In genomic region chr19:33252226-33252625, GRCm38 (mm10) we compare ENCODE assay signal across 19 mouse cellular contexts.
DNase-seq lines count a peak whose midpoint lies in the region; ATAC-seq and TF ChIP-seq lines count a peak whose summit lies in the region.
"Had no signal": no experiment of that assay in that cellular context is flagged by ENCODE, and none has a peak within 500 bp of the region (broad histone marks: within the 10 kb centered on the region; RNA-seq: fewer than 3 reads in every experiment).

No protein-coding gene starts in this region.

- no peak overlapping the region for H3K9ac ChIP-seq in stomach, postnatal 0 days (ENCODE audit: low read length)
- H3K9ac ChIP-seq: embryonic facial prominence, embryonic 13.5 days; neural tube, embryonic 13.5 days had no signal

- no peak overlapping the region for H3K4me3 ChIP-seq in left cerebral cortex, adult 2 months
- H3K4me3 ChIP-seq in stomach, postnatal 0 days (ENCODE audit: low read depth, low read length): no peak overlapping the region
- H3K4me3 ChIP-seq: embryonic facial prominence, embryonic 13.5 days; midbrain, embryonic 10.5 days; neural tube, embryonic 13.5 days had no signal

- ATAC-seq in stomach, postnatal 0 days (ENCODE audit: low FRiP score, low TSS enrichment): no peak
- ATAC-seq: activated CD4-positive, CD25-positive, alpha-beta regulatory T cell, adult 4 months; Patski had no signal

- 48% methylated on average over 5 of the region's 5 CpGs for WGBS in stomach, postnatal 0 days

- peak overlapping the region; percentile 51 for H3K27ac ChIP-seq in left cerebral cortex, adult 2 months
- H3K27ac ChIP-seq in stomach, postnatal 0 days (replicated peaks): no peak overlapping the region
- H3K27ac ChIP-seq: embryonic facial prominence, embryonic 13.5 days; midbrain, embryonic 10.5 days; neural tube, embryonic 13.5 days had no signal

- no peak for TF ChIP-seq CTCF in left cerebral cortex, adult 2 months (IDR thresholded peaks at IDR 0.05)
- no peak for TF ChIP-seq CTCF in stomach, postnatal 0 days (IDR thresholded peaks at IDR 0.05; ENCODE audit: low read depth)

- intact Hi-C loops in left cerebral cortex, adult 2 months (cut with DNase I): loop anchor here (1.0 to 2.0 kb wide), 4 partner anchors 12 to 88 kb away; no protein-coding TSS in a partner anchor

- no peaks in the 10 kb centered on the region for H3K4me1 ChIP-seq in stomach, postnatal 0 days (replicated peaks; ENCODE audit: control insufficient read depth, insufficient read depth)
- H3K4me1 ChIP-seq: embryonic facial prominence, embryonic 13.5 days; midbrain, embryonic 10.5 days; neural tube, embryonic 13.5 days had no signal

- no peaks in the 10 kb centered on the region for H3K27me3 ChIP-seq in stomach, postnatal 0 days (ENCODE audit: control insufficient read depth, insufficient read depth, low read length)
- H3K27me3 ChIP-seq: embryonic facial prominence, embryonic 13.5 days; neural tube, embryonic 13.5 days had no signal

- no peak overlapping the region for H3K4me2 ChIP-seq in stomach, postnatal 0 days (replicated peaks; ENCODE audit: low read depth)
- H3K4me2 ChIP-seq: embryonic facial prominence, embryonic 13.5 days; neural tube, embryonic 13.5 days had no signal

- no peak for TF ChIP-seq EP300 in stomach, postnatal 0 days (optimal IDR thresholded peaks at IDR 0.05)

- no peaks in the 10 kb centered on the region for H3K36me3 ChIP-seq in stomach, postnatal 0 days (ENCODE audit: control insufficient read depth, insufficient read depth, low read length)
- H3K36me3 ChIP-seq: embryonic facial prominence, embryonic 13.5 days; midbrain, embryonic 10.5 days; neural tube, embryonic 13.5 days had no signal

- no peaks in the 10 kb centered on the region for H3K9me3 ChIP-seq in stomach, postnatal 0 days (ENCODE audit: control insufficient read depth, low read length)
- H3K9me3 ChIP-seq: embryonic facial prominence, embryonic 13.5 days; midbrain, embryonic 10.5 days; neural tube, embryonic 13.5 days had no signal

- DNase-seq in layer of hippocampus, adult 11-12 months (ENCODE audit: low spot score): peak; percentile 34
- DNase-seq in layer of hippocampus, postnatal 14 days (ENCODE audit: low spot score in 2 of 2): no peak
- DNase-seq in right cerebral cortex, adult 18-20 months: peak; percentile 82
- no peak for DNase-seq in right cerebral cortex, postnatal 14 days
- peak; percentile 35 to 39 for DNase-seq in left cerebral cortex, adult 2 months (ENCODE audit: extremely low spot score in 1 of 2, low spot score in 2 of 2)
- no peak for DNase-seq in testis, postnatal 14 days (ENCODE audit: low spot score)
- DNase-seq in stomach, postnatal 0 days (ENCODE audit: low spot score): no peak
- DNase-seq: adrenal gland, postnatal 25 days; cerebellum, adult 9-10 months; gastrocnemius, postnatal 25 days; kidney, adult 9 months; lung, adult 18-20 months; lung, postnatal 4 days; thymus, adult 2 months had no signal

Comparison
In these comparisons a context has a peak if more than half of its experiments do, and no peak if none do; other contexts are left out.
1. DNase-seq: peak in layer of hippocampus, adult 11-12 months (single experiment), right cerebral cortex, adult 18-20 months (single experiment) and left cerebral cortex, adult 2 months (2 of 2); none in layer of hippocampus, postnatal 14 days (0 of 2), right cerebral cortex, postnatal 14 days (single experiment), testis, postnatal 14 days (single experiment) and stomach, postnatal 0 days (single experiment).